Mouse (Mus musculus) CD4-positive, CD25-positive, alpha-beta regulatory T cell, adult 4 months (primary cell): ENCODE results near the gene Timd4. TPM values are rescaled to one million over a fixed set of nuclear protein-coding genes. Genes with fewer than 3 reads are reported as not detected.

ENCODE experiments used
- ATAC-seq: one replicate; pipeline ENCODE4 v1.8.0; 2017
- polyA plus RNA-seq, 2 experiments: library from polyadenylated mRNA; unstranded; fragments of 100-300 nt; shearing (Covaris generic); gene quantifications; one replicate each; pipeline ENCODE4 v1.2.1; 2017

Gene Timd4
- not detected for polyA plus RNA-seq

DNA sequence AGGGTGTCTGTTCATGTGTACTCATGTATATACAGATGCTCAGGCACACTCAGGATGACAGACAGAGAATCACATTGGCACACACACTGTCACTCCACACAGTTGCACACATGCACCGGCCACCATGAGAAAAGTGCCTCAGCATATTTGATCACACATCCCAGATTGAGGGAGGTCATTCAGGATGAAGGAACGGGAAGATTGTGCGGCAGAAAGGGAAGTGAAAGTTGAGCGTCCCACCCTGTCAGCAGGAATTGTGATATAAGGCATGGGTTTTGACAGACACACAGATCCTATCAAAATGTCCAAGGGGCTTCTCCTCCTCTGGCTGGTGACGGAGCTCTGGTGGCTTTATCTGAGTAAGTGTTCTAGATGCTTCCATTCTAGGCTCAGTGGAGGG is at the start of gene Timd4:
Timd4 (plus strand) TSS at position 290 of the 400 bp plus-strand sequence.
- ATAC-seq: no peak

DNA sequence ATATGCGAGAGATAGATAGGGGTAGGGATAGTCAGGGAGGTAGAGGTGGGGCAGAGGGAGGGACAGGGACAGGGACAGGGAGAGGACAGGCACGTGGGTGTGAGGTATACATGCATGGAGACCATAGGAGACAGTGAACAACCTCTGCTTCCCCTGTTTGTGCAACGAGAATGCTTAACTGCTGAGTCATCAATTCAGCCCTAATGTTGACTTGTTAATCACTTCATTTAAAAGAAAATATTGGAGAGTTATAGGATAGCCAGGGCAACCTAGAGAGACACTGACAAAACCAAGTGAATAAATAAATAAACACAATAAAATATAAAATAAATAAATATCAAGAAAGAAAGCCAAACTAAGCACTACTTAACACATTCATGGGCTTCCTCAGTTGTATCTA is 33.7 kb upstream of the Timd4 start:
- ATAC-seq: no peak

DNA sequence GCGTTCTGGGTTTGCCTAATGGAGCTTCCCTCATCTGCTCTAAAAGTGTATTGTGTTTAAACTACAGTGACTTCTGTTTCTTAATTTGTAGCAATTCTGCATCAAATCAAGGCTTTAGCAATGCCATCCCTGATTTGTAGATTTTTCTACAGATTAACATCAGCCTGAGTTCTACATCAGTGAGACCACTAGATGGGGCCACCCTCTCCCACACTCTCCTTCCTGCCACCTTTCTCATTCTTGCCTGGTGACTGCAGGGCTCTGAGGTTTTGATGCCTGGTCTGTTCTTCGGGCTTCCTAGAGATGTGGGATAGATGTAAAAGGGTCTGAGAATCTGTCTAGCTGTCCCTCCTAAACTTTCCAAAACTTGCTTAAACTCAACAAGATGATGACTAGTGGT is 30.8 kb upstream of the Timd4 start:
- ATAC-seq: no peak

DNA sequence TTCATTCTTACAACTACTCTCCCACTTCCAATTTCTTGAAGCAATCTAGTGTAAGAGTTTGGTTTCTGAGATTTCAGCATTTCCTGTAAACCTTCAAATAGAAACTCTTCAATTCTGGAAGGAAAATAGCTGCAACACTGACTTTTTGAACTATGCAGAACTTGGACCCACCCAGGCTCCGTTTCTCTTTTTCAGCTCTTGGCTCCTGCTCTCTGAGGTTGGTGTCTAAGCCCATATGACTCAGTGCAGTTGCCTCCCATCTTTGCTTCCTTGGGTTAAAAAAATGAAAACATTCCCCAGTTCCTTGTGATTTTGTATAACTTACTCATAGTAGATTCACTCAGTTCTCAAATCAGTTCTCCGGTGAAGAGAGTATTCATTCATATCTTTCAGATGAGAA is 6.2 kb upstream of the Timd4 start:
- ATAC-seq: no peak

DNA sequence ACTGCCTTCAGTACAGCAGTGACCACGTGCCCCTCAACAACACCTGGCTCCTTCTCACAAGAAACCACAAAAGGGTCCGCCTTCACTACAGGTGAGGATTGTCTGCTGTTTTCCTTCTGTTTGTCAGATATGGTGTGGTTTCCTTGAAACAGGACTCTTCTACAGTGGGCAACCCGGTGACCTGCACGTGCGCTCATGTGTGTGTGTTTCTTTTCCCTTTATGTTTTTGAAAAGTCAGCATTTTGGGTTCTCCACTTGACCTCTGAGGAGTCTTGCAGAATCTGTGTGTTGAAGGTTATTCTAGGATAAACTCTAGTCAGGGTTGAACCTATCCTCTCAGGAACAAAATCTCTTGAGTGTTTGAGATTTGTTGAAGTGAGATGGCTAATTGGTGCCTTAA is 7.1 kb downstream of the Timd4 start:
- ATAC-seq: no peak

DNA sequence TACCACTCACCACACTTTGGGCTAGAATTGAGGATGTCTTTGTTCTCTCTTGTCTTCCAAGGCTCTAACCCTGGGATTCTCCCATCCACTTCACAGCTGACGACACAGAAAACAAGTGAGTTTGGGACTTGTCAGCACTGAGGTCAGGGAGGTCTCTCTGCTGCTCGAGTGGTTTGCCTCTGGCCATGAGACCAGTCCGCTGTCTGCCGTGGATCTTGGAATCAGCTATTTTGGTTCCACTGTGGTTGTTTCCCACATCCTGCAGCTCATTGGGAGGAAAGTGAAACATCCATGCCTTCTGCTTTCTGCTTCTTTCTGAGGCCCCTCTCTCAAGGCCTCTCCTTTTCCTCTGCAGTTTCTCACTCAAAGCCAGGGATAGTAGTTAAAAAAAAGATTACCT is 9.3 kb downstream of the Timd4 start:
- ATAC-seq: no peak

DNA sequence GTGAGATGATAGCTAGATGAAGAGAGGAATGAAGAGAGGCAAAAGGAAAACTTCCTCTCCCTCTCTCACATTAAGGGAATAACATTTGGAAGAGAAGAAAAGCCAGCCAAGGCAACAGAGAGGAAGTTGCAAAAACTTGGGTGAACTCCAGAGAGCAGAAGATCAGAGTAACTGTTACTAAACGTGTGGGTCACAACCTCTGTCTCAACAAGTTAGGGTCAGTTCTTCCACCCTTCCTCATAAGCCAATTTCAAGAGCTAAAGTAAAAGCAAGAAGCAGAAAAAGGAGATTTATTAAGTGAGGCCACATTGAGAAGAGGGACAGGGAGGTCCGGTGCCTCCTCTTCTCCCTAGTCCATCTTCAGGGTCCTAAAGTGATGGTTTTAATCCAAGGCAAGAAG is 19.7 kb downstream of the Timd4 start:
- ATAC-seq: no peak

DNA sequence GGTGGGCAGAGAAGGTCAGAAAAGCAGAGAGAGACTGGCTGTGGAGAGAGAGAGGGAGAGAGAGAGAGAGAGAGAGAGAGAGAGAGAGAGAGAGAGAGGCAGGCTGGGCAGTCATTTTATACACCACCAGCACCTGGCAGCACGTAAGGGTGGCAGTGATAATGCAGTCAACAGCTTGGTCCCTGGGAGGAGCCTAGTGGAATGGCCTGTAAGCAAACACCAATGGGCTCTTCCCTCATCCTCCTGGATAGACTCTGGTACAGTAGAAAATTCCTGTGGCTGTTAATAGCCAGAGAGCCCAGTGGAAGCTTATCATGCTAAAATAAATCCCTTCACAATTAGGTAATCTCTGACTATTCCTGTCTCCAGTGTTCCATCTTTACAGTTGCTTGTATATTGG is 24.5 kb downstream of the Timd4 start:
- ATAC-seq: no peak

DNA sequence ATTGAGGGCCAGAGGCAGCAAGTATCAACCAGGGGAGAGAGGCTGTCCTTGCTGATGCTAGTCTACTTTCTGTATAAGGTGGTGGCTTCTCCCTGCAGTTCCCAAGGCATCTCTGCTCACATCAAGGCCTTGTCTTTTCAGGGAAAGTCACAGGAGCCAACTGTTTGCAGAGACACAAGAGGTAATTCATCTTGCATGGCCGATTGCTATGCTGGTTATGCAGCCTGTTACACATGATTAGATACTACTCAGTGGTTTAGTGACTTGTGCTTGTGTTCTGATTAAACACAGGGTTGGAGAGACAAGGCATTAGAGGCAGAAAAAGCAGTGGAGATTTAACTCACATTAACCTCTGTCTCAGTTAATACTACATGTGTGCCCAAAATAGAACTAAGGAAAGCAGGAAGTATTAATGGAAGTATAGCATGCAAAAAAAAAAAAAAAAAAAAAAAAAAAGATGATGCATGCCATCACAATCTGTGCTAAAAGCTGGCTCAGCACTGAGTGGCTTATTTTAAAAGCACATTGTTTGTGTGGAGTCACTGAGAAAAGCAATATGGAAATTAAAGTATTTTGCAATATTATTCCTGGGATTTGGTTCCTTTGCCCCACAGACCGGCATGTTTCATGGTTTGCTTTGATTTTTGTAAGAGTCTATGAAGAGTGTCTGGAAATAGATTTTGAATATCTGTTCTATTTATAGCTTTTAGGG is 31.6 kb downstream of the Timd4 start:
- no peak for ATAC-seq

DNA sequence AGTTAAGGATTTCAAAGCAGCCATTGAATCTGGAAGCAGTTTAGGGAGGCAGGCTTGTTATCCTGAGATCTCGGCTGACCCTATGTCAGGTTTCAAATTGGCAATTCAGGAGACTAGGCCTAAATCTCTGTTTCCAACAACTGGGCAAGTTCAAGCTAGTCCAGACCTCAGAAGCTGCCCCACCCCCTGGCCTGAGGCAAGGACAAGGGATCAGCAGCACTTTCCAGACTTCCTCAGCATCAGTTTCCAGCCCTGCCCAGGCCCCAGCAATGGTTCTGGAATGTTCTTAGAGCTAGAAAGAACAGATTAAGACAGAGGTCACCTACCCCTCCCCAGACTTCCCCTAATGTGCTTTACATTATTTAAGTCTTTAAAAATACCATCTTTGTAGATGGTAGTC is 36.1 kb downstream of the Timd4 start:
- ATAC-seq: no peak

DNA sequence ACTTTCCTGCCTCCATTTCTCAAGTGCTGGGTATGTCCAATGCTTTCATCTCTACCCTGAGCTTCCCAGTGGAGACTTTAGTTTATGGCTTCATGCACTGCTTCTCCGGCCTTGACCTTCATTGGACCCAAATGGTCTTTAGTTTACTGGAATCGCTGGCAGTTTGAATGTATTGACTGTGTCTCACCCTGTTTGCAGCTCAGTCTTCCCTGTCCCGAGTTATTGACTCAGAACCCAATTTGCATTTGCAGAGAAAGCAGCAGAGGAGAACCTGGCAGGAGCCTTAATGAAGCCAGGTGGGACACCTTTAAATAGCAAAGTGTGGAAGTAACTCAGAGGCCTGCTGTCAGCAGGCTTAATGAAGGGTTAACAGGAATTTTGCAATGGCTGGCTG is 37.2 kb downstream of the Timd4 start:
- ATAC-seq: no peak

DNA sequence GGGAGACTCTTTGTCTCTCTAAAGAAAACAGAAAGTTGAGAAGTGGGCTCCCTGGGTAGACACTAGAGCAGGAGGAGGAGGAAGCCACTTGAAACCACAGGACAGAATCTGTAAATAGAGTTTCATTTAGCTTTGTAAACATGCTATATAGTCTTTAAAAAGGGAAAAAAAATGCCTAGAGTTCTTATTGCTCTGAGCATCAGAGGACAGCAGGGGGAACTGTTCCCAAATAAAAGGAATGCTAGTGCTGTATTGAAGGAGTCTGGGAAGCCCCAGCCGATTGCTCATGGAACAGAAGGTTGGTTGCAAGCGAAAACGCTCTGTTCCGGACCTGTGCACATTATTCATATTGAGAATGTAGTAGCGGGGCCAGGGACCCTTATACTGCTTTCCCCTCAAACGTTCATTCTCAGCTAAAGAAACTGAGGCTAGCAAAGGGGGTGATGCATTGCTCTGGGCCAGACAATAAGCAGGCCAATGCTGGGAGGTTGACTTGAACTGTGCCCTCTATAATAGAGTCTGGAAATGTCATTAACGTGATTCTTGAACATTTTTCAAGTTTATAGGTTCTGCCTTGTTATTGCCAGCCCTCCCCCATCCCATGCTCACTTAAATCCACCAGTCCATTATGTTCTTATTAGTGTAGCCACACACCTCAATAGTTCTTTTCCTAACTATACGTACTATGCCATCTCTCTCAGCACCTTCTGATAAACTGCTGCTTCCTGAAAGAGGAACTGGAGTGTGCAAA is 37.8 kb downstream of the Timd4 start:
- ATAC-seq: no peak

DNA sequence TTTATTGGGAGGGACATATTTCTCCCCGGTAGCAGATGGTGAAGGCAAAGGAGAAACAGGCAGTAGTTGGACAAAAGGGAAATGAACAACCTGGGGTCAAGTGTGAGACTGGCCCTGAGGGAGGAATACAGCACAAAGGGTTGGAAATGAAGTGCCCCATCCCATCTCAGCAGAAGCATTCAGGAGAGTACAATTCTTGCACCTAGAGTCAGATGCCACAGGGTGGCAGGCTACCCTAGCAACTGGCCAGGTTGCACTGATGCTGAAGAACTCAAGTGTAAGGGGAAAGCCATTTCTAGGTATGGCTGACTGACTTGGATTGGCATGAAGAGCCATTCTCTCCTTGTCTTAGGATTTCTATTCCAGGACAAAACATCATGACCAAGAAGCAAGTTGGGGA is 54.2 kb downstream of the Timd4 start:
- no peak for ATAC-seq

DNA sequence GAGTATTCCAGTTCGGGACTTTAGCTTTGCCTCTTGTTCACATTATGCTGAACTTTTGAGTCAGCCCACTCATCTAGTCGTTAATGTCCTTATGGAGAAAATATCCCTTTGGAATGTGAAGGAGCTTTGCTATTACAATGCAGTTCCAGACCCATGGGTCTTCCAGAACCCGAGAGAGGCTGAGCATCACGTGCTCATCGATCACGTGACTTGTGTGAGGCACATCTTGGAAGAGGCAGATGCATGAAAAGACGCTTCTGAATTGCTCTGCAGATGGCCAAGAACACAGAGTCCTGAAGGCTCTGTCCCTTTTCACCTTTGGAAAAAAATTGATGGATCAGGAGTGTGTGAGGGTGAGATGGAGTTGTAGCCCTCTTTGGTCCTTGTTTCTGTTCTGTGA is 58.0 kb downstream of the Timd4 start:
- ATAC-seq: no peak

DNA sequence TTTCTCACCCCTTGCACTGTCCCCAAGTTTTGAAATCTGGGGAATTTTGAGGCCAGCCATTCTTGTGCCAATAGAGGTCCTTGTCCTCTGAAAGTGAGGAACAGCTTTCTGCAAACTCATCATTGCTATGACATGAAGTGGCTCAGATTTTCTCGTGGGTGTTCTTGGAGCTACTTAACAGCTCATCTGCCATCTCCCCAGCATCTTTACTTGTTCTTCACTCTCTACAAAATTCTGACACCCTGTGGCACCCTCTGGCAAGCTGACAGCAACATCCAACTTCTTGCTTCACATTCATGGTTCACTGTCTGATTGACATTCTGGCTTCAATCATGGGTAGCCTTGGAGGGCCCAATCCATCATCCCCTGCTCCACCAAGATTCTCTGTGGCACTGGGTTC is 65.2 kb downstream of the Timd4 start:
- no peak for ATAC-seq

DNA sequence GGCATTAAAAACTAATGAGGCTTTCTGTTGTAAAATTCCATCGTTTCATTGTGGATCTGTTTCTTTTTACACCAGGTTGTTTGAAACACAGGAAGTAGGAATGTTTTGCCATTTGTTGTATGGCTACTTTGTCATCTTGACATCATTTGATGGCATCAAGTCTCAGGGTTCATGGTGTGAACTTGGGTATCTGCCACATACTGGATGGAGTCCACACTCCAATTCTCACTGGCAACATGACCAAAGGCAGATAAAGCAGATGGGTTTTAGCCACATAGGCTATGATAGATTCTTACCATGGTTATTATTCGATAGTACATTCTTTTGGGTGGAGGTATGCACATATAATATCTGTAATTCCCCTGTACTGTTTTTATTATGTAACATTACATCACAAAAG is 71.9 kb downstream of the Timd4 start:
- ATAC-seq: no peak

DNA sequence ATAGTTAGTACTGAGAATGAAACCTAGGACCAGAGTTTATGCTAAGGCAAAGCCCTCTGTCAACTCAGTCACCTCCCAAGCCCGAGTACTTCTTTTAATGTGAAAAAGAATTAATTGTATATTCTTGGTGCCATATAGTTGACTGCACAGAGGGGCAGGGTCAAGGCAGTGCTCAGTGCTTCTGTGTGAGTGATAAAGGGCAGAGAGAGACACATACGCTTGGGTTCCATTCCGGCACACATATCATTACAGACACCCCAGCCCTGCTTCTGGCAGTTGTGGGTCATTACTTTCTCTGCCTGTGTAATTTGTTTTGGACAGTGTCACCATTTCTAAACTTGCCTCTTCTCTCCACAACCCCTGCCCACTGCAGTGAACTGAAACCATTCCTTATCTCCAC is 78.5 kb downstream of the Timd4 start:
- no peak for ATAC-seq

Other genes with a start within 250 kb of the Timd4 start
- not detected for gene BC053393, start 239.3 kb upstream of the Timd4 start, polyA plus RNA-seq
- gene Dppa1, start 181.5 kb upstream of the Timd4 start, polyA plus RNA-seq: not detected
- under 1 TPM in 1 of 2 experiments, not detected in 1; 0.20 TPM for gene Timd2, start 103.7 kb upstream of the Timd4 start, polyA plus RNA-seq
- gene Havcr1, start 75.7 kb upstream of the Timd4 start, polyA plus RNA-seq: under 1 TPM in 1 of 2 experiments, not detected in 1; 0.22 TPM